Mouse (Mus musculus): ENCODE measurements around the gene Ripply2.

DNA sequence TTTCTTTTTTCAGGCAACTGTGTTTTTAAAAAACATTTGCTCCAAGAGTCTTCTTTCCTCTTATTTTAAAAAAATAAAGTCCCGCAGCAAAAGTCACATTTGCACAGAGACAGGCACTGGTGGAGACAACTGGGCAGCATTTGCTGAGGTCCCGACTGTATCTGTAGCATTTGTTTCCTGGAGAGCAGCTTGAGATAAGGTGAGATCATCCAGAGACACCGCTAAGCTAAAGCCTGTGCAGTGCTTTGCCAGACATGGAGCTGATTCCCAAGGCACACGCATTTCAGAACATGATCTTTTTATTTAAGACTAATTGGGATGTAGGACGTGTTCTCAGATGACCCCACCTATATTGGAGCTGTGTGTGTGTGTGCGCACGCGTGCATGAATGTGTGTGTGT is 23.6 kb upstream of the Ripply2 start:
- no peak for TF ChIP-seq EP300 (IDR thresholded peaks at IDR 0.05; ENCODE audit: low read depth)
- no peak for TF ChIP-seq CTCF (IDR thresholded peaks at IDR 0.05; ENCODE audit: low read depth)

Measured in liver, embryonic 14.5 days (tissue).